Mouse (Mus musculus): ENCODE measurements at regions not wholly inside any gene's neighbourhood (a gene's known extent, or its start where the extent isn't known, plus 50 kb on each side); places are given as distances from the start of the nearest gene placed in this dataset.

DNA sequence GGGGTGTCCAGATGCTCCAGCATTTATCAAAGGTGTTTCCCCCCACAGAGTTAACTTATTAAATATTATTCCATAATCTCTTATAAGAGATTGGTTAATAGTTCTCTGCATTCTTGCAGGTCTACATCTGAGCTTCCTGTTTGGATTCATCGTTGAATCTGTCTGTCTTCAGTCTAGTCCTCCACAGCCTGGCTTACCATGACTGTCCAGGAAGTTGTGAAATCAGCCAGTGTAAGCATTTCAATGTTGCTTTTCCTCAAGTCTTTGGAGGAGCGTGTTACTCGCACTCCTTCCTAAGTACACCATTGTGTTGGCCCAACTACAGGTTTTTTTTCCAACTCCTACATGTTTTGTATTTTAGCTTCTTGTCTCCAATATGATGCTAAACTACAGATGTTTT is 124.2 kb upstream of the Htr2a start:
- Histone ChIP-seq H3K36me3 (ENCODE audit: control insufficient read depth, insufficient read depth, low read length, poor library complexity, severe bottlenecking) (no peaks in the 10 kb centered on the region), H3K27me3 (ENCODE audit: control insufficient read depth, insufficient read depth, low read length, poor library complexity, severe bottlenecking) (no peaks in the 10 kb centered on the region)
- DNase-seq (ENCODE audit: low read depth, low spot score): no peak

DNA sequence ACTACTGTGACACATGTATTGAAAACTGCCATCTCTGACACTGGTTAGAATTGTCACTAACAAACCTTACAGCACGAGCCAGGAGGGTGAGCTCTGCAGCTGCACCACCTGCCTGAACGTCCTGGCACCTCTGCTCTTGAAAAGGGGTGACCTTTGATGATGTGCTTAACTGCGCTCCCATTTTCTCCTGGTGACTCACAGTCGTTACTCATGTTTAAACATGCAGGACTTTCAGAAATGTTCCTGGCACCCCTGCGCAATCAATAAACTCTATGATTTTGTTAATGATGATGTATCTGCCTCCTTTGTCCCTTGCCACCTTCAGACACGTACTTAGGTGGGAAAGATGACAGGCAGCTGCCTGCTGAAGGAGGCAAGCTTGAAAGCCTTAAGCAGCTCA is 121.1 kb upstream of the Htr2a start:
- DNase-seq (ENCODE audit: low read depth, low spot score): no peak
- H3K27me3 ChIP-seq (ENCODE audit: control insufficient read depth, insufficient read depth, low read length, poor library complexity, severe bottlenecking): no peaks in the 10 kb centered on the region
- no peaks in the 10 kb centered on the region for H3K36me3 ChIP-seq (ENCODE audit: control insufficient read depth, insufficient read depth, low read length, poor library complexity, severe bottlenecking)

DNA sequence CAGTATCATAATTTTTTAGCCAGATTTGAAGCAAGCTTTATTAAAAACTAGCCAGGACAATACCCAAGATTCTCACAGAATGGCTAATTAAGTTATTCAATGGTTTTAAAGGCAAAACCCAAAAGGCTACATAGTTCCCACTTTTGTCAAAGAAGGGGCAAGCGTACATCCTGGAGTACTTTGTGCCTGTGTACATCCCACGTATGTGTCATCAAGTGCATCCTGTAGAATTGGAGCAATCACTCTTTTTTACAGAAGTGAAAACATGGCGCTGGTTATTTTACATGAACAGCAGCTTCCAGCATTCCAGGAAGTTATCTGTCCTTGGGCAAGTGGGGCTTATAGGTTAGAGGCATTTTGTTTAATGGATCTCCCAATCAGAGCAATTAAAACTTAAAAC is 119.0 kb upstream of the Htr2a start:
- Histone ChIP-seq H3K27me3 (ENCODE audit: control insufficient read depth, insufficient read depth, low read length, poor library complexity, severe bottlenecking) (no peaks in the 10 kb centered on the region), H3K36me3 (ENCODE audit: control insufficient read depth, insufficient read depth, low read length, poor library complexity, severe bottlenecking) (no peaks in the 10 kb centered on the region)
- no peak for DNase-seq (ENCODE audit: low read depth, low spot score)

DNA sequence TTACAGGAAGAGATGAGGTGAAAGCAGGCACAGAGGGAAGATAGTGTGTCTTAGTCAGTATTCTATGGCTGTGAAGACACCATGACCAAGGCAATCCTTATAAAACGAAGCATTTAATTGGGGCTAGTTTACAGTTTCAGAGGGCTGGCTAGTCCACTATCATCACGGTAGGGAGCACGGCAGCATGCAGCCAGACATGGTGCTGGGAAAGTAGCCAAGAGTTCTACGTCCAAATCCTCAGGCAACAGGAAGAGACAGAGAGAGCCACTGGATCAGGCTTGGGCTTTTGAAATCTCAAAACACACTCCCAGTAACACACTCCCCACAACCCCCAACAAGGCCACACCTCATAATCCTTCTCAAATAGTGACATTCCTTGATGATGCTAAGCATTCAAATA is 113.4 kb upstream of the Htr2a start:
- DNase-seq (ENCODE audit: low read depth, low spot score): no peak
- Histone ChIP-seq H3K36me3 (ENCODE audit: control insufficient read depth, insufficient read depth, low read length, poor library complexity, severe bottlenecking) (no peaks in the 10 kb centered on the region), H3K27me3 (ENCODE audit: control insufficient read depth, insufficient read depth, low read length, poor library complexity, severe bottlenecking) (no peaks in the 10 kb centered on the region)

DNA sequence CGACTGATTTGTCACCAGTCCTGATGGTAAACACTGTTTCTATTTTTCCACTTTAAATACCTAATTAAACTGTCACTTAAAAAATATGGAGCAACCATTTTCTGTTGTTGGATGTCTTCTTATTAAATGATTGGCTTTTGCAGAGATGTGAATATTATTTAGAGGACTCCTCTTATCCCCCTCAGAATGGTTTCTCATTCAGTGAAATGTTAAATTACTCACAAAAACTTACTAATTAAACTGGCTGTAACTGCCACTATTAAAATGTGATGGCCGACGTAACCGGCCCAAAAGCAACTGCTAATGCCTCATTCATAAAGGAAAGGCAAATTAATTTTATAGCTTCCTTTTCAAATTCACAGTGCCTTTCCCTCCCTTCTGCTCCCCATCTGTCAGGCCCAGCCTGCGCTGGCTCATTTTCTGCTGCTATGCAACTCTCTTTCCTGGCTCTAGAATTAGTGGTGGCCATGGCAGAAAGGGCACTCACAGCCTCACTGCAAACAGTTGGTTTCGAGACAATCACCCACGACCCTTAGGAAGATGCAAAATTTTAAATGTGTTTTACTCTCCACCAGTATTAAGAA is 111.2 kb upstream of the Htr2a start:
- no peaks in the 10 kb centered on the region for H3K36me3 ChIP-seq (ENCODE audit: control insufficient read depth, insufficient read depth, low read length, poor library complexity, severe bottlenecking)
- DNase-seq (ENCODE audit: low read depth, low spot score): no peak
- no peaks in the 10 kb centered on the region for H3K27me3 ChIP-seq (ENCODE audit: control insufficient read depth, insufficient read depth, low read length, poor library complexity, severe bottlenecking)

- DNase-seq (ENCODE audit: low read depth, low spot score): no peak
- Histone ChIP-seq H3K36me3 (ENCODE audit: control insufficient read depth, insufficient read depth, low read length, poor library complexity, severe bottlenecking) (no peaks in the 10 kb centered on the region), H3K27me3 (ENCODE audit: control insufficient read depth, insufficient read depth, low read length, poor library complexity, severe bottlenecking) (no peaks in the 10 kb centered on the region)
These were observed 102.5 kb upstream of the Htr2a start for GRCm38 (mm10) chr14:74538187-74538586.

GRCm38 (mm10) chr14:74544028-74544427 is 96.6 kb upstream of the Htr2a start:
- Histone ChIP-seq H3K36me3 (ENCODE audit: control insufficient read depth, insufficient read depth, low read length, poor library complexity, severe bottlenecking) (no peaks in the 10 kb centered on the region), H3K27me3 (ENCODE audit: control insufficient read depth, insufficient read depth, low read length, poor library complexity, severe bottlenecking) (no peaks in the 10 kb centered on the region)
- no peak for DNase-seq (ENCODE audit: low read depth, low spot score)

DNA sequence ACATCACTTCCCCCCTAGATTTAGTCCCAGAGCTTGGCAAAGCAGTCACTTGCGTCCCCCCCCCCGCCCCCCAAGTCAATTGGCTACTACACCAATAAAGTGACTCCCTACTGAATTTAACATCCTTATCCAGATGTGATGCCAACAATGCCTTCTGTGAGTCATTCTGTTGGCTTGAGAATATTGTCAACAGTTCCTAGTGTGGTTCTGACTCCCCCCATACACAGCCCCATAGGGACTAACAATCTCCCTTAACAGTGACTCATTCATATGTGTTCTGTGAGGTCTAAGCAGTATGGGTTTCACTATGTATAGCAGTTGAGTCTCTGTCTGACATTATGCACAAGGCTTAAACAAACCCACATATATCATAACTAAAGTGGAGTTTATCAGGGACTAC is 89.5 kb upstream of the Htr2a start:
- no peak for DNase-seq (ENCODE audit: low read depth, low spot score)
- H3K36me3 ChIP-seq (ENCODE audit: control insufficient read depth, insufficient read depth, low read length, poor library complexity, severe bottlenecking): no peaks in the 10 kb centered on the region
- no peaks in the 10 kb centered on the region for H3K27me3 ChIP-seq (ENCODE audit: control insufficient read depth, insufficient read depth, low read length, poor library complexity, severe bottlenecking)

DNA sequence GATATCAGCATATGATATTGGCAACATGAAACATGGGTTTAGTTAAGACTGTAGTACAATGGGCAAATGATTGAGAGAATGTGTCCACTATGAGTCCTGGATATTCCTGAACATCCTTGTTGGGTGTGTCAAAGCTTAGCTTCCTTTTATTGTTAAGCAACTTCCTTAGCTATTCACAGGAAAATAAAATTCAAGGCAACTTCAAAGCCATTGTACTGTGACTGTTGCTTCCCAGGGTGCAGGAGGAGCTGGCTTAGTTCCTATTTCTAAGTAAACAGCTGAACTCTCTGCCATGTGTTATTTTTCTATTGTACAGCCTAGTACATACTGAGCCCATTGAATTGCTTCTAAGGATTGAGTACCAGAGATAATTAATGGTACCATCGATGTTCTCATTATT is 87.0 kb upstream of the Htr2a start:
- no peaks in the 10 kb centered on the region for H3K27me3 ChIP-seq (ENCODE audit: control insufficient read depth, insufficient read depth, low read length, poor library complexity, severe bottlenecking)
- H3K36me3 ChIP-seq (ENCODE audit: control insufficient read depth, insufficient read depth, low read length, poor library complexity, severe bottlenecking): no peaks in the 10 kb centered on the region
- no peak for DNase-seq (ENCODE audit: low read depth, low spot score)

DNA sequence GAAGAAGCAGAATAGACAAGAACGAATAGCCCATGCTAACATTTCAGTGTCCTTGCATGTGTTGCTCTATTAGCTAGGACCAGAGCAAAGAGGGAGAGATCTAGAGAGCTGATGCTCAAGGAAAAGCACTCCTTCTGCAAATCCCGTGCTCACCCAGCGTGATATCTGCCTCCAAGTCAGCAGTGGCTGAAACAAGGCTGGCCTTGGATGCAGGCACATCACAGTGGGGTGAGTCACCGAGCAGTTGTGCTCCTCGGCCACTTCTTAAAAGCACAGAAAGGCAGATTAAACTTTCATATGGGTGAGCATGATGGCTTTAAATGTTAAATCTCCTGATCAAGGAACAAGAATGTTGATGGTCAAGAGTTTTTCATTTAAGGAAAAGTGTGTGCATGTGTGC is 82.3 kb upstream of the Htr2a start:
- DNase-seq (ENCODE audit: low read depth, low spot score): no peak
- H3K36me3 ChIP-seq (ENCODE audit: control insufficient read depth, insufficient read depth, low read length, poor library complexity, severe bottlenecking): no peaks in the 10 kb centered on the region
- H3K27me3 ChIP-seq (ENCODE audit: control insufficient read depth, insufficient read depth, low read length, poor library complexity, severe bottlenecking): no peaks in the 10 kb centered on the region

Data from splenic B cell, adult 2 months (primary cell).